Mouse (Mus musculus) midbrain, embryonic 12.5 days (tissue): ENCODE results near the gene Med20. TPM values are rescaled to one million over a fixed set of nuclear protein-coding genes. Genes with fewer than 3 reads are reported as not detected.

Source experiments
- ATAC-seq: fragments of 200-750 bp; cut with Nextera tagmentation; 2 replicates; pipeline ENCODE4 v1.8.0; 2017; ENCODE audit warnings: low read depth, moderate TSS enrichment, moderate library complexity; ENCODE audit not compliant: low FRiP score
- H3K27ac ChIP-seq: fragments of 300-500 bp; sonication (generic); replicated peaks from 2 replicates; pipeline ENCODE4 v1.5.1; 2016; ENCODE audit warnings: mild to moderate bottlenecking
- H3K27me3 ChIP-seq: fragments of 300-500 bp; sonication (generic); 2 replicates; pipeline ENCODE4 v1.6.1; 2016; ENCODE audit warnings: mild to moderate bottlenecking
- H3K36me3 ChIP-seq: fragments of 300-500 bp; sonication (generic); 2 replicates; pipeline ENCODE4 v1.6.1; 2016
- H3K4me1 ChIP-seq: fragments of 300-500 bp; sonication (generic); 2 replicates; pipeline ENCODE4 v1.6.1; 2016
- H3K4me2 ChIP-seq: fragments of 300-500 bp; sonication (generic); replicated peaks from 2 replicates; pipeline ENCODE4 v1.6.1; 2016; ENCODE audit warnings: mild to moderate bottlenecking, moderate library complexity
- H3K4me3 ChIP-seq: fragments of 300-500 bp; sonication (generic); 2 replicates; pipeline ENCODE4 v1.5.1; 2016; ENCODE audit warnings: mild to moderate bottlenecking
- H3K9ac ChIP-seq: fragments of 300-500 bp; sonication (generic); replicated peaks from 2 replicates; pipeline ENCODE4 v1.6.1; 2016; ENCODE audit warnings: mild to moderate bottlenecking, moderate library complexity
- H3K9me3 ChIP-seq: fragments of 300-500 bp; sonication (generic); 2 replicates; pipeline ENCODE4 v1.6.1; 2016; ENCODE audit warnings: mild to moderate bottlenecking
- WGBS: fragments of 180-500 bp; shearing (Covaris S2); methylation state at CpG from one replicate; pipeline ENCODE4 v1.1.7; 2016; 5-methylcytosine and 5-hydroxymethylcytosine counted together
- polyA plus RNA-seq: library from polyadenylated mRNA; unstranded; fragments of >200 nt; fragmentation: Nextera tagmentation; extraction: Ambion mirVana; gene quantifications from 2 replicates; pipeline ENCODE4 v1.2.1, GENCODE M21; 2016

Gene Med20
- polyA plus RNA-seq, 1 experiment from 2014 or later, result 41.0 TPM

GRCm38 (mm10) chr17:47663009-47663713, 51.8 kb downstream of the Med20 start:
- Histone ChIP-seq H3K36me3 (peaks cover 14% of the 10 kb centered on the region; the same call in 1 of the 2 replicates), H3K4me1 (peaks cover 5% of the 10 kb centered on the region), H3K27ac (0 out of 2 replicates have a peak overlapping the region, but pooled peaks have one; percentile 25), H3K27me3 (no peaks in the 10 kb centered on the region), H3K9me3 (no peaks in the 10 kb centered on the region), H3K4me2 (no peak overlapping the region), H3K4me3 (no peak overlapping the region), H3K9ac (no peak overlapping the region)
- ATAC-seq, result no peak
- WGBS, result 36% methylated on average over 9 of the region's 9 CpGs

- Histone ChIP-seq H3K9ac (no peak overlapping the region), H3K4me2 (no peak overlapping the region), H3K4me3 (no peak overlapping the region), H3K4me1 (peaks cover 10% of the 10 kb centered on the region), H3K36me3 (peaks cover 9% of the 10 kb centered on the region; the same call in 1 of the 2 replicates), H3K27ac (no peak overlapping the region), H3K27me3 (no peaks in the 10 kb centered on the region), H3K9me3 (no peaks in the 10 kb centered on the region)
- WGBS, result 90% methylated on average over 7 of the region's 7 CpGs
- no peak for ATAC-seq
Measured at GRCm38 (mm10) chr17:47664474-47664873, 53.1 kb downstream of the Med20 start.

GRCm38 (mm10) chr17:47669166-47669565, 57.8 kb downstream of the Med20 start:
- no peaks in the 10 kb centered on the region for H3K9me3 ChIP-seq
- peaks cover 32% of the 10 kb centered on the region for H3K27me3 ChIP-seq
- H3K4me2 ChIP-seq, result no peak overlapping the region
- H3K4me1 ChIP-seq, result peaks cover 19% of the 10 kb centered on the region
- 64% methylated on average over 4 of the region's 4 CpGs for WGBS
- no peak overlapping the region for H3K27ac ChIP-seq
- H3K36me3 ChIP-seq, result peaks cover 18% of the 10 kb centered on the region
- no peak overlapping the region for H3K4me3 ChIP-seq
- no peak for ATAC-seq
- no peak overlapping the region for H3K9ac ChIP-seq

- peak overlapping the region; percentile 53 for H3K4me2 ChIP-seq
- no peak overlapping the region for H3K27ac ChIP-seq
- H3K4me1 ChIP-seq, result peaks cover 19% of the 10 kb centered on the region
- peak; percentile 38; the same call in 1 of the 2 replicates for ATAC-seq
- peak overlapping the region; percentile 20; the same call in 1 of the 2 replicates for H3K9ac ChIP-seq
- peaks cover 32% of the 10 kb centered on the region for H3K27me3 ChIP-seq
- H3K4me3 ChIP-seq, result peak overlapping the region; percentile 32
- H3K9me3 ChIP-seq, result no peaks in the 10 kb centered on the region
- peaks cover 26% of the 10 kb centered on the region for H3K36me3 ChIP-seq
- 6% methylated on average over 14 of the region's 14 CpGs for WGBS
Measured at GRCm38 (mm10) chr17:47671988-47672310, 60.6 kb downstream of the Med20 start.

GRCm38 (mm10) chr17:47672311-47673111, 61.1 kb downstream of the Med20 start:
- H3K4me1 ChIP-seq, result peaks cover 19% of the 10 kb centered on the region
- peak overlapping the region; percentile 53 for H3K4me2 ChIP-seq
- H3K9me3 ChIP-seq, result no peaks in the 10 kb centered on the region
- peaks cover 26% of the 10 kb centered on the region for H3K36me3 ChIP-seq
- peak; percentile 77 for ATAC-seq
- WGBS, result 4% methylated on average over 67 of the region's 68 CpGs
- no peak overlapping the region for H3K27ac ChIP-seq
- H3K9ac ChIP-seq, result peak overlapping the region; percentile 20
- peaks cover 32% of the 10 kb centered on the region for H3K27me3 ChIP-seq
- peak overlapping the region; percentile 32 for H3K4me3 ChIP-seq

Other genes with a start within 250 kb of the Med20 start
- 72.7 and 73.4 TPM in 2 replicates for gene Mrps10, start 242.7 kb upstream of the Med20 start, polyA plus RNA-seq
- 0.73 and 0.77 TPM in 2 replicates for gene Guca1b, start 226.2 kb upstream of the Med20 start, polyA plus RNA-seq
- gene Guca1a, start 211.0 kb upstream of the Med20 start, polyA plus RNA-seq, result 0.70 and 0.99 TPM in 2 replicates
- gene AI661453, start 175.0 kb upstream of the Med20 start, polyA plus RNA-seq, result 0.23 and 0.24 TPM in 2 replicates
- gene 1700001C19Rik, start 174.2 kb upstream of the Med20 start, polyA plus RNA-seq, result 0.41 and 0.52 TPM in 2 replicates
- gene Taf8, start 109.3 kb upstream of the Med20 start, polyA plus RNA-seq, result 32.2 and 32.7 TPM in 2 replicates
- gene Ccnd3, start 106.5 kb upstream of the Med20 start, polyA plus RNA-seq, result 127 and 145 TPM in 2 replicates
- gene Bysl, start 90 bp upstream of the Med20 start, polyA plus RNA-seq, result 30.8 and 31.5 TPM in 2 replicates
- 2.2 and 2.5 TPM in 2 replicates for gene Gm20517, start within 50 bp of the Med20 start, polyA plus RNA-seq
- 10.5 and 11.9 TPM in 2 replicates for gene Usp49, start 19.1 kb downstream of the Med20 start, polyA plus RNA-seq
- 337 and 352 TPM in 2 replicates for gene Tomm6, start 76.8 kb downstream of the Med20 start, polyA plus RNA-seq
- gene Frs3, start 77.4 kb downstream of the Med20 start, polyA plus RNA-seq, result 18.8 and 19.4 TPM in 2 replicates
- gene Gm21981, start 82.9 kb downstream of the Med20 start, polyA plus RNA-seq, result 0.34 and 0.41 TPM in 2 replicates
- gene Prickle4, start 83.2 kb downstream of the Med20 start, polyA plus RNA-seq, result 0.57 and 1.3 TPM in 2 replicates
- not detected in 2 replicates for gene Pgc, start 115.3 kb downstream of the Med20 start, polyA plus RNA-seq
- gene Tfeb, start 125.4 kb downstream of the Med20 start, polyA plus RNA-seq, result 3.0 and 3.1 TPM in 2 replicates
- gene Mdfi, start 223.1 kb downstream of the Med20 start, polyA plus RNA-seq, result 7.6 and 11.7 TPM in 2 replicates